Mouse (Mus musculus): ENCODE results near the gene Stac3. TPM values are rescaled to one million over a fixed set of nuclear protein-coding genes. Genes with fewer than 3 reads are reported as not detected.

The Stac3 gene
- total RNA-seq, 2 experiments from 2014 or later = 1.1 to 1.9 TPM

GRCm38 (mm10) chr10:127522088-127522581 lies 20.6 kb downstream of the Stac3 start, which contains the start of gene Shmt2:
TSS of gene Shmt2 (minus strand) at chr10:127522444.
- DNase-seq (ENCODE audit: low spot score in 2 of 2) = peak; percentile 75 to 76

DNA sequence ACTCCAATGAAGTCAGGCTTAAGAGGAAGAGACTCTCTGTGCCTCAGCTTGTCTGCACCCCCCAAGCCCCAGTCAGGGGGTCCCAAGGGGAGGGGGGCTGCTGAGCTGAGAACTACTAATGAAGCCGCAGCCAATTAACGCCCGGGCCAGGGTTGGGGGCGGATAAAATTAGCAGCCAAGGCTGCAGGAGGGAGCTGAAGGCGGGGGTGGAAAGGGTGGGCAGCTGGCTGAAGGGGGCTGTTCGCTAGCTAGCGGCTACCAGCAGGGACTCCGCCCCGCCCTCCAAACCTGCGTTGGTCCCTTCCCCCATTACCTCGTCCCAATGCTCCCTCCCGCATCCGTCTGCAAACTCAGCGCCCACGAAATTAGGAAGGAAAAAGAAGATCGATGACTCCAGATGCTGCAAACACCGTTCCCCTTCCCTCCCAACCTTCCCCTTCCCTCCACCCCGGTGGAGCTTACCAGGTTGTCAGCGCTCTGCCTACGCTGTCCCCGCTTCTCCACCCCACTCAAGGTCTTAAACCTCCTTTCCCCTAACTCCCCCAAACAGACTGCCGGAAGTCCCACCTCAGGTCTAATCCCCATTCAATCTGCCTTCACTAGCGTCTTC lies 23.3 kb downstream of the Stac3 start:
- DNase-seq (ENCODE audit: low spot score in 2 of 2) = no peak

- no peak for DNase-seq (ENCODE audit: low spot score in 2 of 2)
Measured at GRCm38 (mm10) chr10:127526048-127526447, 24.6 kb downstream of the Stac3 start.

DNA sequence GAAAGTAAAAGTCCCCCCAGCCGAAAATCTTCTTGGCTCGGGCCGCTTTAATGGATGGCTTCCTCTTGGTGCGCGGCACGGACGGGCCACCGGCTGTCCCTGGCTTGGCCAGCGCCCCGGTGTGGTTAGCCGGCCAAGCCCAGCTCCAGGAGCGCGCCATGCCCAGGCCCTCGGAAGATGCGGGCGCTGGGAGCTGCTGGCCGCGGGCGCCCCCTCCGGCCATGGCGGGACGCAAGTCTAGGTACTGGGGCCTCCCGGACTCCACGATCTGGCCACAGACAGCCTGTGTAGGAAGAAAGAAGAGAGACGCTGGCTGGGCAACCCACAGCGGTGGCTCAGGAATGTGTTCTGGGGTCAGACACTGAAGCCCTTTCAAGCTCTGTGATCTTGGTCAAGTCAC lies 25.2 kb downstream of the Stac3 start:
- peak; percentile 56 to 65 for DNase-seq (ENCODE audit: low spot score in 2 of 2)

- DNase-seq (ENCODE audit: low spot score in 2 of 2) = no peak
Measured at GRCm38 (mm10) chr10:127527481-127527880, 26.0 kb downstream of the Stac3 start.

GRCm38 (mm10) chr10:127530945-127531344 lies 29.5 kb downstream of the Stac3 start:
- no peak for DNase-seq (ENCODE audit: low spot score in 2 of 2)

DNA sequence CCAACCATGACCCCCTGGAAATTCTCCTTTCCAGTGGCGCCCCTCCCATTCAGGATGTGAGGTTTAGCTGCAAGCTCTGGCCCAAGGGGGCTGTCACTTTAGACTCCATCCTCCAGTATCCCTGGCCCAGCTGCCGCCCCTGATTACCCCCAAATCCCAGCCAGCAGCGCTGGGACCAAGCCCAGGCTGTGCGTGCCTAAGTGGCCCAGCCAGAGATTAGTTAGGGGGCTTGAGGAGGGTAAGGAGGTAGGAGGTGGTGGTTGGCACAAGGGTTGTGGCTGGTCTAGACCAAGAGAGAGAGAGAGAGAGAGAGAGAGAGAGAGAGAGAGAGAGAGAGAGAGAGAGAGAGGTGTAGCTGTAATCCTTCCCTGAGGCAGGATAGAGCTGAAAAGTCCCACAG lies 30.1 kb downstream of the Stac3 start:
- no peak for DNase-seq (ENCODE audit: low spot score in 2 of 2)

- peak in 1 of 2 experiments; percentile 38 for DNase-seq (ENCODE audit: low spot score in 2 of 2)
Measured at GRCm38 (mm10) chr10:127534036-127534928, 32.8 kb downstream of the Stac3 start, which contains the start of gene Nxph4. TSS of gene Nxph4 (minus strand) at chr10:127534559.

- DNase-seq (ENCODE audit: low spot score in 2 of 2) = no peak
Measured at GRCm38 (mm10) chr10:127534929-127535384, 33.5 kb downstream of the Stac3 start.

DNA sequence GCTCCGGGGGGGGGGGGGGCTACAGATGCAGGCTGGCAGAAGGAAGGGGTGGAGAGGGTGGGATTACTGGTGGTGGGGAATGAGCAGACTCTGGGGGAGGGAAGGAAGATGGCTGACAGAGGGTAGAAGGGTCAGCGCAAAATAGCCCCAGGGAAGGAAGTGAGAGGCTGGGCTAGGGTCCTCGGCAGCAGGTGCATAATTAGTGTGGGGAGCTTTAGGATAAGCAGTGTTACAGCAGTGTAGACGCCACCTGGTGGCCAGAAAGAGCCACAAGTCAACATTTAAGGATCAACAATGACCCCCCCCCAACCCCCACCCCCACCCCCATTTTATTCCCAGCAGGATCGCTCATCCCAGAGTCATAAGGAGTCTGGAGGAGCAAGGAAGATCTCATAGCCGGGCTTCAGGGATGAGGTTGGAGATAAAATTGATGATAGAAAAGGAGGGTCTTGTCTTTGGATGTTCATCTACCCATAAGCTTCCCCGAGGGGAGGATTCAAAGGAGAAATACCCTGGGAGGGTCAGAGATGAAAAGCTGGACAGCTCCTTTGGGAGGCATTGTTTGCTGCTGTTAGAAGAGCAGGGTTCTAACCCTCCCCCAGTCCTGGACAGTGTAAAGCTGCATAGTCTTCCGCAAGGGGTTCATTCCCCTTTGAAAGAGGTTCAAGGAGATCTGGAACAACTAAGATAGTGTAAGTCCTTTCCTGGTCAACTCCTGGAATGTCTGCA lies 35.3 kb downstream of the Stac3 start:
- peak in 1 of 2 experiments; percentile 47 for DNase-seq (ENCODE audit: low spot score in 2 of 2)

DNA sequence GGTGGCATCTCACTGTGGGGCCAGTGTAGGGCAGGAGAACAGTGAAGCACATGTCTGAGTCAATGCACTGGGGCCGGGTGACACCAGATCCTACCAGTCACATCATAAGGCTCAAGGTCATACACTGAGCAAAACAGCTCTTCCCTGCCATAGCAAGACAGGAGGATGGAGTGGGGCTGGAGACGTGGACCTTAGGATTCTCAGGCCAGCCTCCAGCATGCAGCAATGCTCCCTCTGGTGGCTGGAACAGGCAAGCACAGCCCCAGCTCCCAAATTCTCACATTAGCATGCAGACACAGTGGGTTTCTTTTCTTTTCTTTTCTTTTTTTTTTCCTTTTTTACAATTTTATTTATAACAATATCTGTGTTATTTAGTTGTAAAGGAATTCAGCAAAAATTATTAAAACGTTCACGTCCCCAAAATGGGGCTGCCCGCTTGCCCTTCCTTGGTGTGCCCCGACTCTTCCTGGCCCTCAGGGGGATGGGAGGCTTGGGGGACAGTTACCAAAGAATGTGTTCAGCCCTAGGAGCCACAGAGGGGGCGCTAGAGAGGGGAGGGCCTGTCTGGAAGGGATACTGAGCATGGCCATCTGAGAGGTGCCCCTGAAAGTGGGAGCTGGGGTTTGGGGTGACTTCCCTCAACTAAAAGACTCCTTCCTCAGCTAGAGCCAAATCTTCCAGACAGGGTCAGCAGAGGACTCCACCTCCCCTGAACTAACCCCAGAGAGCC lies 36.5 kb downstream of the Stac3 start:
- peak; percentile 75 to 76 for DNase-seq (ENCODE audit: low spot score in 2 of 2)

DNA sequence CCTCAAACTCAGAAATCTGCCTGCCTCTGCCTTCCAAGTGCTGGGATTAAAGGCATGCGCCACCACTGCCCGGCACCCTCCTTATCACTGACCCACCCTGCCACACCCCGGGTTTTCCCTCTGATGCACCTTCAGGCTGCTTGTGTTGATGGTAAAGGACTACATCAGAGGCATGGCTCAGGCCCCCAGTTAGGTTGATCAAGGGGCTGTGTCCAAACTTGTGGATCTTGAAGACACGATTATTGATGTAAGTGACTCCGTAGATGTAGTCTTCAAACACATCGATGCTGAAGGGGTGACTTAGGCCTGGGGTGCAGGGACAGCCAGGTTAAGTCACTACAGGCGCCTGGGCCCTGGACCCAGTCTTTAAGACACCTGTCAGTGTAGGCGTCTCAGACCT lies 40.0 kb downstream of the Stac3 start:
- no peak for DNase-seq (ENCODE audit: low spot score in 2 of 2)

DNA sequence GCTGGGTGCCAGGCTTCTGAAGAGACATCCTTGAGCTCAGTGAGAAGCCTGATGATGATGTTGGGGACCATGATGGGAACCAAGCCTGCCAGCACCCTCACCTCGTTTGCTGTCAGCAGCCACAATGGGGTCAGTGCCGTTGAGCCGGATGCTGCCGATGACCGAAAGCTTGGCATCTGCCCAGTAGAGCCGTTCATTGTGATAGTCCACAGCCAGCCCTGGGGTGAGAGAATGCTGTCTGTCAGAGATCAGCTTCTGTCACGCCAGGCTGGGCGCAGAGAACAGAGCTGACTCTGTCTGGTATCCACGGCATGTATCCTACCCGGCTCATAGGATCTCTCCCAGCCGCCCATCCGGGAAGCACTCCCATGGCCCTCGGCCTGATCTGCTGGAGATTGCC lies 40.6 kb downstream of the Stac3 start:
- DNase-seq (ENCODE audit: low spot score in 2 of 2) = no peak

GRCm38 (mm10) chr10:127542720-127543119 lies 41.2 kb downstream of the Stac3 start:
- no peak for DNase-seq (ENCODE audit: low spot score in 2 of 2)

- DNase-seq (ENCODE audit: low spot score in 2 of 2) = no peak
Measured at GRCm38 (mm10) chr10:127543916-127544315, 42.4 kb downstream of the Stac3 start.

DNA sequence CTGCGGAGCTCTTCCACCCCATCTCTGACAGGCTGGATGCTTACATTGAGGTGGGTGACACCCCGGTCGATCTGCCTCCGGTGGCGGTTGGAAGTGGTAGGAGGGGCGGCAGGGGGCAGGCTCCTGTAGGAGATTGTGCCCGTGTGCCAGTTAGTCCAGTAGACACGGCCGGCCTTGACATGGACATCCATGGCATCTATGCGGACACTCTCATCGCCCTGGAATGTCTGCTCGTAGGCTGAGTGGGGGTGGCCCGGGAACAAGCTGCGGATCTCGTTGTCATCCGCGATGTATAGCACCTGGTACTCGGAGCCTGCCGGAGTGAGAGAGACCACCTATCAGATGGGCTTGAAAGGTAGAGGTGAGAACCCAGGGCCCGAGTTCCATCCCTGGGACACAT lies 42.9 kb downstream of the Stac3 start:
- DNase-seq (ENCODE audit: low spot score in 2 of 2) = no peak

DNA sequence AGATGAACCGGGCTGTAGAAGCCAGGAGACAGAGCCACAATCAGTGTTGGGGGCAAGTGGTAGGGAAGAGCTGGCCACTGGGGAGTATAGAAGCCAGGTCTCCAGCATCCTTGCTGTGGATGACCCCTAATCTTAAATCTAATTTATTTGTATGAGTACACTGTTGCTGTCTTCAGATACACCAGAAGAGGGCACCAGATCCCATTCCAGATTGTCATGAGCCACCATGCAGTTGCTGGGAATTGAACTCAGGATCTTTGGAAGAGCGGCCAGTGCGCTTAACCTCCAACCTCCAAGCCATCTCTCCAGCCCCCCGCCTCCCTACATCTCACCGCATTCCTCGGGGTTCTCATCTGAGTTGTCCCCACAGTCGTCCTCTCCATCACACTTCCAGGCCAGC lies 45.0 kb downstream of the Stac3 start:
- DNase-seq (ENCODE audit: low spot score in 2 of 2) = no peak

- DNase-seq (ENCODE audit: low spot score in 2 of 2) = no peak
Measured at GRCm38 (mm10) chr10:127548236-127548635, 46.8 kb downstream of the Stac3 start.

- DNase-seq (ENCODE audit: low spot score in 2 of 2) = no peak
Measured at GRCm38 (mm10) chr10:127549892-127550291, 48.4 kb downstream of the Stac3 start.

GRCm38 (mm10) chr10:127555703-127556102 lies 54.2 kb downstream of the Stac3 start:
- DNase-seq (ENCODE audit: low spot score in 2 of 2) = no peak

- DNase-seq (ENCODE audit: low spot score in 2 of 2) = no peak
Measured at GRCm38 (mm10) chr10:127557397-127557796, 55.9 kb downstream of the Stac3 start.
